Mouse (Mus musculus) myocyte (in vitro differentiated cells): ENCODE results near the gene Ubxn1. TPM values are rescaled to one million over a fixed set of nuclear protein-coding genes. Genes with fewer than 3 reads are reported as not detected.
A peak's percentile ranks its signal among the peaks of the same experiment; 100 is the strongest.
"Not testable (repeated sequence)": the region's sequence is repeated elsewhere in the genome, so short reads cannot be mapped to it uniquely, and the experiment has no call there.

ENCODE experiments used
- H3K27me3 ChIP-seq: one replicate; pipeline ENCODE4 v1.6.1; 2011; ENCODE audit not compliant: control insufficient read depth, insufficient read depth, insufficient read length
- H3K36me3 ChIP-seq: one replicate; pipeline ENCODE4 v1.6.1; 2011; ENCODE audit not compliant: control insufficient read depth, insufficient read depth
- H3K4me2 ChIP-seq: one replicate; pipeline ENCODE4 v1.6.1; 2011; ENCODE audit warnings: low read depth, control low read depth
- H3K4me3 ChIP-seq: one replicate; pipeline ENCODE4 v1.5.1; 2011; ENCODE audit warnings: mild to moderate bottlenecking, control low read depth, moderate library complexity
- H3K79me2 ChIP-seq: one replicate; pipeline ENCODE4 v1.6.1; 2011; ENCODE audit not compliant: control insufficient read depth, insufficient read depth
- H3ac ChIP-seq: one replicate; pipeline ENCODE4 v1.6.1; 2011; ENCODE audit not compliant: control insufficient read depth, insufficient read length
- CEBPB ChIP-seq: IDR thresholded peaks from 2 replicates; pipeline ENCODE4 v1.6.1; 2011; ENCODE audit warnings: mild to moderate bottlenecking, moderate library complexity; ENCODE audit not compliant: poor library complexity, insufficient read depth, severe bottlenecking
- E2F4 ChIP-seq: IDR thresholded peaks from one replicate; pipeline ENCODE4 v1.6.1; 2011; ENCODE audit warnings: mild to moderate bottlenecking, control low read depth, moderate library complexity; ENCODE audit not compliant: insufficient read depth
- MAX ChIP-seq: IDR thresholded peaks from one replicate; pipeline ENCODE4 v1.6.1; 2011; ENCODE audit warnings: low read depth, mild to moderate bottlenecking, control low read depth
- MYOD1 ChIP-seq, 3 experiments: IDR thresholded peaks; one replicate each; pipeline ENCODE4 v1.6.1; 2011; ENCODE audit warnings: control low read depth in 2 of 3, low read depth in 2 of 3, mild to moderate bottlenecking in 2 of 3, moderate library complexity in 1 of 3; ENCODE audit not compliant: insufficient read length in 2 of 3, control insufficient read depth in 1 of 3
- MYOG ChIP-seq, 3 experiments: IDR thresholded peaks; one replicate each; pipeline ENCODE4 v1.6.1; 2011; ENCODE audit warnings: control low read depth in 2 of 3, low read depth in 2 of 3, mild to moderate bottlenecking in 2 of 3; ENCODE audit not compliant: insufficient read length in 2 of 3, control insufficient read depth in 1 of 3, insufficient read depth in 1 of 3
- POLR2A ChIP-seq: IDR thresholded peaks from one replicate; pipeline ENCODE4 v1.6.1; 2011; ENCODE audit warnings: low read depth, mild to moderate bottlenecking, control low read depth, moderate library complexity; ENCODE audit not compliant: insufficient read length
- POLR2AphosphoS2 ChIP-seq: IDR thresholded peaks from one replicate; pipeline ENCODE4 v1.6.1; 2011; ENCODE audit warnings: low read depth, control low read depth; ENCODE audit not compliant: insufficient read length
- REST ChIP-seq: IDR thresholded peaks from one replicate; pipeline ENCODE4 v1.6.1; 2011; ENCODE audit warnings: mild to moderate bottlenecking, control low read depth, moderate library complexity; ENCODE audit not compliant: insufficient read depth, insufficient read length
- SRF ChIP-seq: IDR thresholded peaks from one replicate; pipeline ENCODE4 v1.6.1; 2011; ENCODE audit warnings: low read depth; ENCODE audit not compliant: control insufficient read depth, insufficient read length
- TCF12 ChIP-seq: IDR thresholded peaks from one replicate; pipeline ENCODE4 v1.6.1; 2011; ENCODE audit warnings: mild to moderate bottlenecking, control low read depth; ENCODE audit not compliant: poor library complexity, insufficient read depth, severe bottlenecking
- TCF3 ChIP-seq: IDR thresholded peaks from one replicate; pipeline ENCODE4 v1.6.1; 2011; ENCODE audit warnings: low read depth, control low read depth; ENCODE audit not compliant: insufficient read length
- USF1 ChIP-seq: IDR thresholded peaks from one replicate; pipeline ENCODE4 v1.6.1; 2011; ENCODE audit warnings: low read depth, mild to moderate bottlenecking, control low read depth, moderate library complexity
- polyA plus RNA-seq: library from polyadenylated mRNA; unstranded; fragments of >200 nt; fragmentation: generic; extraction: Trizol; gene quantifications from one replicate; pipeline ENCODE4 v1.2.1, GENCODE M21; 2012; ENCODE audit warnings: missing spikeins

The Ubxn1 gene
- polyA plus RNA-seq, 1 experiment: 236 TPM

DNA sequence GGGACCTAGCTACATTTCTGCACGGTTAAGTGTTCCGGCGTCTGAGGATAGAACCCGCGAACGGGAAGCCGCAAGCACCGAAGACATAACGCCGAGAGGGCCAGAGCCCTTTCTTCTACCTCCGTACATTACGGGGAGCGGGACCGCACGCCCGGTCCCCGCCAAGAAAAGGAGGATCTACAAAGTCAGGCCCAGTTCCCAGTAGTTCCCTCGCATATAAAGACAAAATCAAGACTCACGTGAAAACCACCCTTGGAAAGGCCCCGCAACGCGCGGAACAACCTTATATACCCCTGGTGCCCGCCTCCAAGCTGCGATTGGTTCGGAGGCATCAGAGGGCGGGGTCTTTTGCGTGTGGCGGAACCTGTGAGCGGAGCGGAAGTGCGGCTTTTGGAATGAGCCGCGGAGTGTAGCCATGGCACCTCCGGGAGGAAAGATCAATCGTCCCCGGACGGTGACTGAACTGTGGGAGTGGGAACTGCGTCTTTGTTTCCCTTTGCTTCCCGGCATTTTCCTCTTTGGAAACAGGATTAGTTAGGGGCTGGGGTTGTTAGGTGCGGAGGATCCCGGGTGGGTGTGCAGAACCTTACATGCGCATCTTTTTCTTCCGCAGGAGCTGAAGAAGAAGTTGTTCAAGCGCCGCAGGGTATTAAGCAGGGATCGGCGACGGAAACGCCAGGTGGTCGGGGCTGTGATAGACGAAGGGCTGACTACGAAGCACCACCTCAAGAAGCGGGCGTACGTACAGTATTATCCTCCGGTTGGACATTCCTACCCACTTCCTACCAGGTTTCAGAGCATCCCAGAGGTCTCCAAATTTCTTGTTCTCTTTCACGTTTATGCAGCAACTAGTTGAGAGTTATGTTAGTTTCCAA is 17.5 kb downstream of the Ubxn1 start, which contains the start of the genes 1810009A15Rik and Gm49416:
TSS of gene 1810009A15Rik (plus strand) at position 343 of the 875 bp plus-strand sequence.
TSS of gene Gm49416 (plus strand) at position 416 of the 875 bp plus-strand sequence.
- Histone ChIP-seq H3K27me3 (no peaks in the 10 kb centered on the region), H3ac (peak within 1 kb of the TSS; percentile 6), H3K79me2 (peaks cover 31% of the 10 kb centered on the region), H3K36me3 (no peaks in the 10 kb centered on the region), H3K4me2 (peak within 1 kb of the TSS; percentile 95), H3K4me3 (peak within 1 kb of the TSS; percentile 53)
- TF ChIP-seq TCF3 (no peak), POLR2A (peak; percentile 77), MYOG (IDR thresholded peaks at IDR 0.05; ENCODE audit: control insufficient read depth in 1 of 3, insufficient read depth in 1 of 3, insufficient read length in 2 of 3, low read depth in 2 of 3) (no peak), MAX (no peak), MYOD1 (IDR thresholded peaks at IDR 0.05; ENCODE audit: control insufficient read depth in 1 of 3, insufficient read length in 2 of 3, low read depth in 2 of 3) (no peak), POLR2AphosphoS2 (peak; percentile 66), TCF12 (no peak), E2F4 (no peak), CEBPB (no peak), USF1 (no peak), SRF (peak; percentile 55), REST (no peak)

DNA sequence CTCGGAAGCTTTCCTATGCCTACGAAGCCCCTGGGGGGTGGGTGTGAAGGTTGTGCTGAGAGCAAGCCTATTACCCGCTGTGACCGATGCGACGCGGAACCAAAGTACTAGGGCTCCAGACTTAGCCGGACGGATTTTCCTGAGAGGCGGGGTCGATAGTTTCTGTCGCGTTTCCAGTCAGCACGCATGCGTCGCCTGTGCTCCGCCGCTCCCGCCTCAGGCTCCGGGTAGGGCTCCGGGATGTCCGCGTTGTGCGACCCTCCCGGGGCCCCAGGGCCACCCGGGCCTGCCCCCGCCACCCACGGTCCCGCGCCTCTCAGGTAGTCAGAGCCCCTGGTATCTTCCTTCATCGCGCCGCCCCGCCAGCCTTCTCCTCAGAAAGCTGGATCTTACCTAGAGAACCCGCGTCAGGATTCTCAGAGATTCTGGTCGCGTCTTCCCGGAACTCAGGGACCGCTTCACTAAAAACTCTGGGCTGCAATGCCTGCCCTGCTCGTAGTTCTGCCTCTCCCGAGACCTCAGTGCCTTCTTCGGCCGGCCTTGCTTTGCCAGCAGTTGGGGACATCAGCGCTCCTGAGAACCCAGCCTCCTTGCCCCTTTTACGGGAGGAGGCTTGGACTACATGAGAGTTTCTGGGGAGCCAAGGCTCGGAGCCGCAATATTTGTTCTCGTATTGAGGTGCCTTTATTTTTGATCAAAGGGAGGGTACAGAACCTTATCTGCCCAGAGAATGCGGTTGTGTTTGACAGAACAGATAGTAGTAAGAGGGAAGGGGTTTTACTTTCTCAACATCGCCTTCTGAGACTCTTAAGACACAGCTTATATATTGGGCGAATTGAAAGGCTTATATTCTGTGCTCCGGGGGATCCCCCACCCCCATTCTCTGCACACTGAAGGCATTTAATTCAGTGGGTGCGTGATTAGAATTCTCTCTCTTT is 21.8 kb downstream of the Ubxn1 start, which contains the start of gene Ints5:
TSS of gene Ints5 (plus strand) at position 177 of the 938 bp plus-strand sequence.
- Histone ChIP-seq H3K79me2 (peaks cover 47% of the 10 kb centered on the region), H3K4me3 (peak within 1 kb of the TSS; percentile 67), H3K27me3 (no peaks in the 10 kb centered on the region), H3K36me3 (no peaks in the 10 kb centered on the region), H3ac (peak within 1 kb of the TSS; percentile 35), H3K4me2 (peak within 1 kb of the TSS; percentile 96)
- no peak for TF ChIP-seq USF1
- peak; percentile 91 for TF ChIP-seq POLR2A
- TF ChIP-seq SRF: peak; percentile 35
- TF ChIP-seq E2F4: no peak
- TF ChIP-seq POLR2AphosphoS2: peak; percentile 96

DNA sequence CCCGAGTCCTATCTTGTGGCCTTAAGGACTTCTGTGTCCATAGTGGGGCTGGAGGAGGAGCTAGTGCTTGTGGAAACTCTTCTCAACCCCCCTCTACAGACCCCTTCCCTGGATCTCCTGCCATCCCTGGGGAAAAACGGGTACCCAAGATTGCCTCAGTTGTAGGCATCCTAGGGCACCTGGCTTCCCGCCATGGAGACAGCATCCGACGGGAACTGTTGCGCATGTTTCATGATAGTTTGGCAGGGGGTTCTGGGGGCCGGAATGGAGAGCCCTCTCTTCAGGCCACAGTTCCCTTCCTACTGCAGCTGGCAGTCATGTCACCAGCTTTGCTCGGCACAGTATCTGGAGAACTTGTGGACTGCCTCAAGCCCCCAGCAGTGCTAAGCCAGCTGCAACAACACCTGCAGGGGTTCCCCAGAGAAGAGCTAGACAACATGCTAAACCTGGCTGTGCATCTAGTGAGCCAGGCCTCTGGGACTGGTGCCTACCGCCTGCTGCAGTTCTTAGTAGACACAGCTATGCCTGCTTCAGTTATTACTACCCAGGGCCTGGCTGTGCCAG is 24.2 kb downstream of the Ubxn1 start:
- no peaks in the 10 kb centered on the region for H3K36me3 ChIP-seq
- H3K79me2 ChIP-seq: peaks cover 54% of the 10 kb centered on the region
- no peak overlapping the region for H3ac ChIP-seq
- H3K4me3 ChIP-seq: no peak overlapping the region
- H3K27me3 ChIP-seq: no peaks in the 10 kb centered on the region
- no peak overlapping the region for H3K4me2 ChIP-seq
- TF ChIP-seq USF1 (no peak), POLR2AphosphoS2 (no peak), MAX (no peak), SRF (no peak), REST (no peak), TCF3 (no peak), E2F4 (no peak), TCF12 (no peak), CEBPB (no peak), POLR2A (no peak), MYOD1 (IDR thresholded peaks at IDR 0.05; ENCODE audit: control insufficient read depth in 1 of 3, insufficient read length in 2 of 3, low read depth in 2 of 3) (no peak), MYOG (IDR thresholded peaks at IDR 0.05; ENCODE audit: control insufficient read depth in 1 of 3, insufficient read depth in 1 of 3, insufficient read length in 2 of 3, low read depth in 2 of 3) (no peak)

DNA sequence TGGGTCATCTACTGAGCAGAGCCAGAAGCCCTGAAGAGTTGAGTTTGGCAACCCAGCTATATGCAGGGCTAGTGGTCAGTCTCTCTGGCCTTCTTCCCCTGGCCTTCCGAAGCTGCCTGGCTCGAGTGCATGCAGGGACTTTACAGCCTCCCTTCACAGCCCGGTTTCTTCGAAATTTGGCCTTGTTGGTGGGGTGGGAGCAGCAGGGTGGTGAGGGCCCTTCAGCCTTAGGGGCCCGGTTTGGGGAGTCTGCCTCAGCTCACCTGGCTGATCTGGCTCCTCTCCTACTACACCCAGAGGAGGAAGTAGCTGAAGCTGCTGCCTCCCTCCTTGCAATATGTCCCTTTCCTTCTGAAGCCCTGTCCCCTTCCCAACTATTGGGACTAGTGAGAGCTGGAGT is 24.9 kb downstream of the Ubxn1 start:
- H3ac ChIP-seq, H3K4me3 ChIP-seq, H3K36me3 ChIP-seq, H3K27me3 ChIP-seq, H3K4me2 ChIP-seq: not testable (repeated sequence)
- peaks cover 58% of the 10 kb centered on the region for H3K79me2 ChIP-seq

DNA sequence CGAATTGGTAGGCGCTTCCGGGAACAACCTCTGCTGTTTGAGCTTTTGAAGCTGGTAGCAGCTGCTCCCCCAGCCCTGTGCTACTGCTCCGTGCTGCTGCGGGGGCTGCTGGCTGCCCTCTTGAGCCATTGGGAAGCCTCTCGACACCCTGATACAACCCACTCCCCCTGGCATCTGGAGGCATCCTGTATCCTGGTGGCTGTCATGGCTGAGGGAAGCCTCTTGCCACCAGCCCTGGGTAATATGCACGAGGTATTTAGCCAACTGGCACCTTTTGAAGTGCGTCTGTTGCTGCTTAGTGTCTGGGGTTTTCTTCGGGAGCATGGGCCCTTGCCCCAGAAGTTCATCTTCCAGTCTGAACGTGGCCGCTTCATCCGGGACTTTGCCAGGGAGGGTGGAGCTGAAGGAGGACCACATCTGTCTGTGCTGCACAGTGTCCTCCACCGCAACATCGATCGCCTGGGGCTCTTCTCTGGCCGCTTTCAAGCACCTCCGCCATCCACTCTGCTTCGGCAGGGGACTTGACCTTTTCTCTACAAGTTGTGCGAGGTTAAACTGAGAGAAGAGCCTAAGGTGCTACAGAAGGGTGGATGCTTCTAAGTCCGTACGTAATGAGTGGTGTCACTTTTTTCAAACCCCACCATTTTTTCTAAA is 26.0 kb downstream of the Ubxn1 start:
- Histone ChIP-seq H3K79me2 (peaks cover 69% of the 10 kb centered on the region), H3K4me2 (peak overlapping the region; percentile 100), H3ac (peak overlapping the region; percentile 10), H3K4me3 (peak overlapping the region; percentile 86)
- not testable (repeated sequence) for H3K27me3 ChIP-seq, H3K36me3 ChIP-seq
